Mouse (Mus musculus) heart, embryonic 14.5 days (tissue): Measurements from ENCODE around the gene Ccdc13. TPM values are rescaled to one million over a fixed set of nuclear protein-coding genes. Genes with fewer than 3 reads are reported as not detected.

Experiments
- ATAC-seq: fragments of 200-750 bp; cut with Nextera tagmentation; 2 replicates; pipeline ENCODE4 v1.8.0; 2017; ENCODE audit warnings: low read depth, moderate TSS enrichment; ENCODE audit not compliant: insufficient number of reproducible peaks, insufficient read depth, low FRiP score
- H3K27ac ChIP-seq, 2 experiments: fragments of 200-500 bp in 1 of 2; fragments of 300-500 bp in 1 of 2; sonication (generic) in 1 of 2; replicated peaks in 1 of 2; 2 replicates each; pipeline ENCODE4 v1.5.1; 2012 to 2014; ENCODE audit warnings: low read depth in 2 of 2, low read length in 2 of 2, control low read depth in 1 of 2, mild to moderate bottlenecking in 1 of 2, mixed read lengths in 1 of 2; ENCODE audit not compliant: control insufficient read depth in 1 of 2, insufficient read depth in 1 of 2
- H3K27me3 ChIP-seq: fragments of 300-500 bp; sonication (generic); 2 replicates; pipeline ENCODE4 v1.6.1; 2014; ENCODE audit warnings: mild to moderate bottlenecking, low read length, control low read depth; ENCODE audit not compliant: control insufficient read depth, insufficient read depth
- H3K36me3 ChIP-seq: fragments of 300-500 bp; sonication (generic); 2 replicates; pipeline ENCODE4 v1.6.1; 2014; ENCODE audit warnings: mild to moderate bottlenecking, control low read depth, low read length, mixed read lengths; ENCODE audit not compliant: control insufficient read depth, insufficient read depth
- H3K4me1 ChIP-seq, 2 experiments: fragments of 200-500 bp in 1 of 2; fragments of 300-500 bp in 1 of 2; sonication (generic) in 1 of 2; 2 replicates each; pipeline ENCODE4 v1.6.1; 2012 to 2014; ENCODE audit warnings: low read length in 2 of 2, control low read depth in 1 of 2, mixed read lengths in 1 of 2; ENCODE audit not compliant: control insufficient read depth in 2 of 2, insufficient read depth in 2 of 2
- H3K4me2 ChIP-seq: fragments of 300-500 bp; sonication (generic); 2 replicates; pipeline ENCODE4 v1.6.1; 2014; ENCODE audit warnings: mild to moderate bottlenecking, low read length
- H3K4me3 ChIP-seq, 2 experiments: fragments of 200-500 bp in 1 of 2; fragments of 300-500 bp in 1 of 2; sonication (generic) in 1 of 2; 2 replicates each; pipeline ENCODE4 v1.5.1; 2012 to 2014; ENCODE audit warnings: low read length in 2 of 2, mild to moderate bottlenecking in 2 of 2, control low read depth in 1 of 2, low read depth in 1 of 2, moderate library complexity in 1 of 2; ENCODE audit not compliant: control insufficient read depth in 1 of 2, insufficient read depth in 1 of 2
- H3K9ac ChIP-seq: fragments of 300-500 bp; sonication (generic); 2 replicates; pipeline ENCODE4 v1.6.1; 2014; ENCODE audit warnings: mild to moderate bottlenecking, low read length
- H3K9me3 ChIP-seq: fragments of 300-500 bp; sonication (generic); 2 replicates; pipeline ENCODE4 v1.6.1; 2016; ENCODE audit warnings: low read length, control low read depth; ENCODE audit not compliant: control insufficient read depth
- WGBS: fragments of 180-500 bp; shearing (Covaris S2); extraction: QIAGEN DNeasy Blood & Tissue Kit; methylation state at CpG from one replicate; pipeline ENCODE4 v1.1.7; 2014; 5-methylcytosine and 5-hydroxymethylcytosine counted together
- polyA plus RNA-seq: library from polyadenylated mRNA; unstranded; fragments of >200 nt; fragmentation: Nextera tagmentation; extraction: Ambion mirVana; gene quantifications from 2 replicates; pipeline ENCODE4 v1.2.1, GENCODE M21; 2014

Gene Ccdc13
- polyA plus RNA-seq, 1 experiment from 2014 or later: 0.27 TPM

- Histone ChIP-seq H3K9ac (no peak overlapping the region), H3K27me3 (no peaks in the 10 kb centered on the region), H3K27ac (no peak overlapping the region), H3K9me3 (no peaks in the 10 kb centered on the region), H3K4me2 (no peak overlapping the region), H3K4me1 (no peaks in the 10 kb centered on the region), H3K36me3 (no peaks in the 10 kb centered on the region), H3K4me3 (no peak overlapping the region)
- no peak for ATAC-seq
- 59% methylated on average over 4 of the region's 4 CpGs for WGBS
These were observed 30.8 kb upstream of the Ccdc13 start for GRCm38 (mm10) chr9:121869973-121870515.

DNA sequence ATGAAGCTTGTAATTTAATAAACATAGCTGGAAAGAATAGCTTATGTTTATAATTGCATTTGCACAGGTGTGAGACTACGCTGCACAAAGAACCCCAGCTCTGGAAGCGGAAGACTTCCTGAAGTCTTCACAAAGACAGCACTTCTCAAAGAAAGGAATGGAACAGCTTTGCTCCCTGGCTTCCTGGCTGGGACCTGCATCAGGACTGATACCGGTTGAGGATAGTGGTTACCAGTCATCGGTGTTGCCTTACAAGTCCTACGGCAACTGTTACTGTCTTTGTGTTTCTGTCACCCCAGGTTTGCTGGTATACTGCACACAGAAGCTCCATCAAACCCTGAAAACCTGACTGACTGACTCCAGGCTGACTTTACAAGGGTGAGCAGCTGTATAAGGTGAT is 30.2 kb upstream of the Ccdc13 start:
- no peaks in the 10 kb centered on the region for H3K36me3 ChIP-seq
- H3K4me2 ChIP-seq: no peak overlapping the region
- H3K4me3 ChIP-seq: no peak overlapping the region
- no peak overlapping the region for H3K9ac ChIP-seq
- H3K27ac ChIP-seq: no peak overlapping the region
- no peaks in the 10 kb centered on the region for H3K4me1 ChIP-seq
- 92% methylated on average over 5 of the region's 5 CpGs for WGBS
- no peak for ATAC-seq
- H3K27me3 ChIP-seq: no peaks in the 10 kb centered on the region
- no peaks in the 10 kb centered on the region for H3K9me3 ChIP-seq

DNA sequence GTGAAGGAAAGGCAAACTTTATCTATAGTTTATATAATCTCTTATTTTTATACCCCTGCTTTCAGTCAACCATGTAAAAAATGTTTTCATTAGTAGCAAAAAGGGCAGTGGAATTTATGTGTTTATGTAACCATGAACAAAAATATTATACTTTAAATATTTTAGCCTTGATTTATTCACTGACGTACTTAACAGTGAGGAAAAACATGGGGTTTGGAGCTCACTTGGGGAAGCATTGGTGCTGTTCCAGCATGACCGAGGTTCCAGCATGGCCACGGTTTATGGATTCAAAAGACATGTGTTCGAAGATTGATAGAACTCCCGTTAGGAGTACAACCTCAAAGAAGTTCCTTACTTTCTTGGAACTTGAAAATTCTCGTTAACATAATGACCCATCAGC is 29.0 kb upstream of the Ccdc13 start:
- Histone ChIP-seq H3K27ac (no peak overlapping the region), H3K4me1 (no peaks in the 10 kb centered on the region), H3K36me3 (no peaks in the 10 kb centered on the region), H3K27me3 (no peaks in the 10 kb centered on the region), H3K9ac (no peak overlapping the region), H3K9me3 (no peaks in the 10 kb centered on the region), H3K4me3 (no peak overlapping the region), H3K4me2 (no peak overlapping the region)
- no peak for ATAC-seq
- 79% methylated on average over 6 of the region's 6 CpGs for WGBS

GRCm38 (mm10) chr9:121867632-121868031 is 28.4 kb upstream of the Ccdc13 start:
- Histone ChIP-seq H3K9me3 (no peaks in the 10 kb centered on the region), H3K27ac (0 out of 4 replicates have a peak overlapping the region, but pooled peaks of 1 of the 2 experiments have one; percentile 19), H3K4me3 (no peak overlapping the region), H3K9ac (no peak overlapping the region), H3K4me1 (no peaks in the 10 kb centered on the region), H3K4me2 (no peak overlapping the region), H3K36me3 (no peaks in the 10 kb centered on the region), H3K27me3 (no peaks in the 10 kb centered on the region)
- whole genome bisulfite sequencing: 61% methylated on average over 6 of the region's 6 CpGs
- no peak for ATAC-seq

GRCm38 (mm10) chr9:121865425-121866008 is 26.3 kb upstream of the Ccdc13 start:
- H3K9ac ChIP-seq: no peak overlapping the region
- H3K4me1 ChIP-seq: no peaks in the 10 kb centered on the region
- H3K4me2 ChIP-seq: no peak overlapping the region
- WGBS: 47% methylated on average over 3 of the region's 3 CpGs
- H3K27me3 ChIP-seq: no peaks in the 10 kb centered on the region
- H3K36me3 ChIP-seq: no peaks in the 10 kb centered on the region
- H3K9me3 ChIP-seq: no peaks in the 10 kb centered on the region
- no peak for ATAC-seq
- H3K4me3 ChIP-seq: no peak overlapping the region
- H3K27ac ChIP-seq: no peak overlapping the region

DNA sequence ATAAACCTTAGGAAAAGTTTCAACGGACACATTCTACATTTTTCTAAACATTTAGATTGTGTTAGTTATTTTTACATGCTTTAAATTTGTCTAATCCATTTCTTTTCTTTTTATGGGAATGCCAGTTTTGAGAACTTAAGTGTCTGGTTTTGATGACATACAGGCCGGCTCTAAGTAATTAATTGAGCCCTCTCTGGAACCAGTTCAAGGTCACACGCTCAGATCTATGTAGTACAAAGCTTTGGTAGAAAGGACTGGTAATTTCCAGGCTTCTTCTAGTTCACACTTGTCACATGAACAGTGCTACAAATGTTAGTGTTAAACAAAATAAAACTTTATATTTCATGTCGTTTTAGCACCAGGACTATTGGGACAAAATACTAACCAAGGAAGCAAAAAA is 25.6 kb upstream of the Ccdc13 start:
- Histone ChIP-seq H3K36me3 (no peaks in the 10 kb centered on the region), H3K27ac (no peak overlapping the region), H3K9ac (no peak overlapping the region), H3K4me3 (no peak overlapping the region), H3K27me3 (no peaks in the 10 kb centered on the region), H3K9me3 (no peaks in the 10 kb centered on the region), H3K4me2 (no peak overlapping the region), H3K4me1 (no peaks in the 10 kb centered on the region)
- ATAC-seq: no peak
- WGBS: 68% methylated on average over 4 of the region's 4 CpGs

GRCm38 (mm10) chr9:121860921-121861320 is 21.7 kb upstream of the Ccdc13 start:
- Histone ChIP-seq H3K27ac (no peak overlapping the region), H3K36me3 (no peaks in the 10 kb centered on the region; the same call in 1 of the 2 replicates), H3K9ac (no peak overlapping the region), H3K9me3 (no peaks in the 10 kb centered on the region), H3K4me1 (peaks cover 0 to 2% of the 10 kb centered on the region in 2 experiments; a peak in 2 of 4 replicates), H3K27me3 (no peaks in the 10 kb centered on the region), H3K4me2 (no peak overlapping the region), H3K4me3 (no peak overlapping the region)
- ATAC-seq: no peak
- 81% methylated on average over 2 of the region's 2 CpGs for WGBS

- Histone ChIP-seq H3K4me3 (no peak overlapping the region), H3K36me3 (peaks cover 1% of the 10 kb centered on the region), H3K4me1 (peaks cover 0 to 9% of the 10 kb centered on the region in 2 experiments; a peak in 2 of 4 replicates), H3K4me2 (no peak overlapping the region), H3K9me3 (no peaks in the 10 kb centered on the region), H3K27ac (no peak overlapping the region), H3K9ac (no peak overlapping the region), H3K27me3 (no peaks in the 10 kb centered on the region)
- no peak for ATAC-seq
- 93% methylated on average over 2 of the region's 2 CpGs for WGBS
These were observed 20.1 kb upstream of the Ccdc13 start for GRCm38 (mm10) chr9:121859345-121859744.
